Mouse (Mus musculus): ENCODE data around the gene Necab3. TPM values are rescaled to one million over a fixed set of nuclear protein-coding genes. Genes with fewer than 3 reads are reported as not detected.

Gene Necab3
- polyA plus RNA-seq (2012) = 4.0 and 5.2 TPM in 2 replicates

GRCm38 (mm10) chr2:154558264-154559039 lies at the start of gene Necab3:
Gene Necab3, minus strand, starts transcription at chr2:154558890.
- TF ChIP-seq GATA1 (IDR thresholded peaks at IDR 0.05; ENCODE audit: low read length) = no peak

- TF ChIP-seq GATA1 (IDR thresholded peaks at IDR 0.05; ENCODE audit: low read length) = no peak
Measured at GRCm38 (mm10) chr2:154606965-154607364, 48.3 kb upstream of the Necab3 start.

- TF ChIP-seq GATA1 (IDR thresholded peaks at IDR 0.05; ENCODE audit: low read length) = no peak
Measured at GRCm38 (mm10) chr2:154604156-154604555, 45.5 kb upstream of the Necab3 start.

- TF ChIP-seq GATA1 (IDR thresholded peaks at IDR 0.05; ENCODE audit: low read length) = no peak
Measured at GRCm38 (mm10) chr2:154603638-154604153, 45.0 kb upstream of the Necab3 start, which contains the start of gene Pxmp4. Gene Pxmp4, minus strand, starts transcription at chr2:154603708.

GRCm38 (mm10) chr2:154603007-154603637 lies 44.4 kb upstream of the Necab3 start:
- no peak for TF ChIP-seq GATA1 (IDR thresholded peaks at IDR 0.05; ENCODE audit: low read length)

GRCm38 (mm10) chr2:154601324-154601723 lies 42.6 kb upstream of the Necab3 start:
- no peak for TF ChIP-seq GATA1 (IDR thresholded peaks at IDR 0.05; ENCODE audit: low read length)

GRCm38 (mm10) chr2:154600586-154600985 lies 41.9 kb upstream of the Necab3 start:
- no peak for TF ChIP-seq GATA1 (IDR thresholded peaks at IDR 0.05; ENCODE audit: low read length)

GRCm38 (mm10) chr2:154597399-154597798 lies 38.7 kb upstream of the Necab3 start:
- no peak for TF ChIP-seq GATA1 (IDR thresholded peaks at IDR 0.05; ENCODE audit: low read length)

- TF ChIP-seq GATA1 (IDR thresholded peaks at IDR 0.05; ENCODE audit: low read length) = no peak
Measured at GRCm38 (mm10) chr2:154595775-154596174, 37.1 kb upstream of the Necab3 start.

- TF ChIP-seq GATA1 (IDR thresholded peaks at IDR 0.05; ENCODE audit: low read length) = no peak
Measured at GRCm38 (mm10) chr2:154593025-154593424, 34.3 kb upstream of the Necab3 start.

GRCm38 (mm10) chr2:154591239-154591638 lies 32.5 kb upstream of the Necab3 start:
- TF ChIP-seq GATA1 (IDR thresholded peaks at IDR 0.05; ENCODE audit: low read length) = no peak

- TF ChIP-seq GATA1 (IDR thresholded peaks at IDR 0.05; ENCODE audit: low read length) = no peak
Measured at GRCm38 (mm10) chr2:154589051-154589450, 30.4 kb upstream of the Necab3 start.

GRCm38 (mm10) chr2:154586405-154586804 lies 27.7 kb upstream of the Necab3 start:
- TF ChIP-seq GATA1 (IDR thresholded peaks at IDR 0.05; ENCODE audit: low read length) = no peak

GRCm38 (mm10) chr2:154584931-154585601 lies 26.4 kb upstream of the Necab3 start:
- no peak for TF ChIP-seq GATA1 (IDR thresholded peaks at IDR 0.05; ENCODE audit: low read length)

GRCm38 (mm10) chr2:154583906-154584872 lies 25.5 kb upstream of the Necab3 start:
- no peak for TF ChIP-seq GATA1 (IDR thresholded peaks at IDR 0.05; ENCODE audit: low read length)
